Mouse (Mus musculus): ENCODE measurements around the gene Rnf220. TPM values are rescaled to one million over a fixed set of nuclear protein-coding genes. Genes with fewer than 3 reads are reported as not detected.
A peak's percentile ranks its signal among the peaks of the same experiment; 100 is the strongest.

The Rnf220 gene
- total RNA-seq, 2 experiments from 2014 or later, result 184 to 189 TPM

DNA sequence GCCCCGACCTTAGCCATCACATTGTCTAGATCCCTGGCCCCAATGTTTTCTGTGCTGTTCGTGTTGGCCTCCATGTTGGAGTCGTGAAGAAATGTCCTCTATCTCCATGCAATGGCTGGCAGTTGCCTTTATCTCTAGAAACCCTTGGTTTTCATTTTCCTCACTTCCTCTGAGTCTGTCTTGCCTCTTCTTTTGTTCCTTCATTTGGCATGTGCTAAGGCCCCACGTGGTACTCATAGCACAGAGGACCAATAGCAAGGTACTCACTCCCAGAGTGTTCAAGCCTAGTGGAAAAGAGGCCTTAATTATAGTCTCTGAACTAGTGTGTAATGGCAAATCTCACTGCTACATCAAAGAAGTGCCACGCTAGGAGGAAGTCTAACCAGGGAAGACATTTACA, 88.9 kb downstream of the Rnf220 start:
- Histone ChIP-seq H3K27ac (peak overlapping the region; percentile 1; the same call in 1 of the 2 replicates), H3K4me3 (no peak overlapping the region)
- TF ChIP-seq CTCF (conservative IDR thresholded peaks at IDR 0.05), result no peak
- DNase-seq (ENCODE audit: low spot score in 2 of 2), result no peak

DNA sequence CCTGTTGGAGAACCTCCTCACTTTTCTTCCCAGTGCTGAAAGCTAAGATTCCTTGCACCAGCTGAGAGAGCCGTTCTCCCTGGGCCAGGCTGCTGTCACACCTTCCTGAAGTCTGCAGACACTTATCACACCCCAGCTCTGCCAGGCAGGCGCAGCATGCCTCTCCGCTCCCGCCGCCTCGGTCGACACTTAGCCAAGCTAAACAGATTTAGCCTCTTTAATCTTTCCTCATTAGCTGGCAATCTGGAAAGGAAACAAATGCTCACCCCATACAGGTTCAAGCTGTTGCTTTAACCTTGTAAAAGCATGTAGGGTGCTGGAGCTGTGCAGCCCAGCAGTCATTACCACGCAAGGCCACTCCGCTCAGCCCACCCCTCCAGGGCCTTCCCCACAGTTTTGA, 90.9 kb downstream of the Rnf220 start:
- TF ChIP-seq CTCF (conservative IDR thresholded peaks at IDR 0.05), result no peak
- DNase-seq (ENCODE audit: low spot score in 2 of 2), result no peak
- peak overlapping the region; percentile 24; the same call in 1 of the 2 replicates for H3K27ac ChIP-seq
- no peak overlapping the region for H3K4me3 ChIP-seq

DNA sequence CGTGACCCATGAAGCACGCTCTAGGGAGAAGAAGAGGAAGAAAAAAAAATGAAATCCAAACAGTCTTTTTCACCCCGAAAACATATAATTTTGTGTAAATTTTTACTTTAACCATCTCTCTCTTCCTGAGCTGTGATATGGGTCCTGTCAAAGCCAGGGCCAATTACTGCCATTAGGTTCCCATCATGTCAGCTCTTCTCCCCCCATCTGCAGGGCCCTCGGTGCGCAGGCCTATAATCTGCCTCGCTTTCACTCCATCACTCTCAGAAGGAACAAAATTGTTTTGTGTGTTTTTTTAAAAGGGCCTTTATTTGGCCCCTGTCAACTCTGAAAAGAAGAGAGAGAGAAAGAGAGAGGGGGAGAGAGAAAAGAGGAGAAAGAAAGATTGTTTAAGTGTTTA, 91.6 kb downstream of the Rnf220 start:
- Histone ChIP-seq H3K27ac (no peak overlapping the region; the same call in 1 of the 2 replicates), H3K4me3 (no peak overlapping the region)
- TF ChIP-seq CTCF (conservative IDR thresholded peaks at IDR 0.05), result no peak
- no peak for DNase-seq (ENCODE audit: low spot score in 2 of 2)

DNA sequence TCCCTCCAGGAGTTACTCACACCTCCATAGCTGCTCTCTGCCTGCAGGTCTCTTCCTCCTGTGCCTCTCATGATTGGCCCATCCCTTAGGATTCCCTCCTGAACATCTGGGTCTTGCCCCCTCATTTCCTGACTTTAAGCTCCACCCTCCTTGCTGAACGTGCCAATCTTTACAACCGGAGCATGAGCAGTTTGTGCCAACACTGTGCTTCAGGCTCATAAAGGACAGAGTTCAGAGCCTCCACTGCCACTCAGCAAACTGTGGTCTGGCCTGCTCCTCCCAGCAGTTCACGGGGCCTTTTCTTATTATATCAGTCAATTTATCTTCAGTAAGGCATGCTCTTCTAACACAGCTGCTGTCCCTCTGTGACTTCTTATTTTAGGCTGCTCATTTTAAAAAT, 93.4 kb downstream of the Rnf220 start:
- Histone ChIP-seq H3K27ac (no peak overlapping the region), H3K4me3 (no peak overlapping the region)
- DNase-seq (ENCODE audit: low spot score in 2 of 2), result no peak
- no peak for TF ChIP-seq CTCF (conservative IDR thresholded peaks at IDR 0.05)

DNA sequence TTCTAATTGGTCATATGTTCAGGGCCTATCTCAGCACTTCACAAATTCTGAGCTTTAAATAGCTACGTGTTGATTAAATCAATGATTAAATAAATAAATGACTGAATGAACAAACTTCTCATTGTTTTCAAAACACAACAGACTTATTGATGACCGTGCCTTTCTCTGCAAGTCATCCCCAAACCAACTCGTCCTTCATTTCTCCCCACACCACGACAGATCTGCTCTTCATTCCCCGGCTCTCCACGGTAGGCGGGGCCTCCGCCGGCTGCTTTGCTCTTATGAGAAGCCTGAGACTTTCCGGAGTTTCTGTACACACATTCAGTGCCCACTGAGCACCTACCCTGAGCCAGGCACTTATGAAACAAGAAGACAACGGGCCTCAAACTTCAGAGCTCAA, 99.7 kb downstream of the Rnf220 start:
- TF ChIP-seq CTCF (conservative IDR thresholded peaks at IDR 0.05), result no peak
- Histone ChIP-seq H3K4me3 (no peak overlapping the region), H3K27ac (peak overlapping the region; percentile 73)
- DNase-seq (ENCODE audit: low spot score in 2 of 2), result no peak

DNA sequence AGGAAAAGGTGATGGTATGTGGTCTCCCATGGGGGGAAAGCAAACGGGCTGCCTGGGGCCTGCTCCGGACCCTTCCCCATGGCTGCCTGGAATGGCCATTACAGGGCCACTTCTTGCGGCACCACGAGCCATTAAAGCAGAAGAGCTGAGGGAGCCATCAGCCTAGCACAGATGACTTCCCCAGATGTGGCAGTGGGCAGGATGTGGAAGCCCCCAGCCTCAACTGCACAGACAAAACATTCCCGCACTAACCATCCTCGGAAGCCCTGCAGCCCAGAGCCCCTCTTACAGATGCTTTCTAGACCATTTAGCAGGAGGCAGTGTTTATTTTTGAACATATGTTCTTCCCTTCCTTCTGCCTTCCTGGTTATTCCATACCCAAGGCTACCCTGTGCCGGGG, 103.8 kb downstream of the Rnf220 start:
- TF ChIP-seq CTCF (conservative IDR thresholded peaks at IDR 0.05), result no peak
- no peak for DNase-seq (ENCODE audit: low spot score in 2 of 2)
- Histone ChIP-seq H3K4me3 (no peak overlapping the region), H3K27ac (peak overlapping the region; percentile 48)

DNA sequence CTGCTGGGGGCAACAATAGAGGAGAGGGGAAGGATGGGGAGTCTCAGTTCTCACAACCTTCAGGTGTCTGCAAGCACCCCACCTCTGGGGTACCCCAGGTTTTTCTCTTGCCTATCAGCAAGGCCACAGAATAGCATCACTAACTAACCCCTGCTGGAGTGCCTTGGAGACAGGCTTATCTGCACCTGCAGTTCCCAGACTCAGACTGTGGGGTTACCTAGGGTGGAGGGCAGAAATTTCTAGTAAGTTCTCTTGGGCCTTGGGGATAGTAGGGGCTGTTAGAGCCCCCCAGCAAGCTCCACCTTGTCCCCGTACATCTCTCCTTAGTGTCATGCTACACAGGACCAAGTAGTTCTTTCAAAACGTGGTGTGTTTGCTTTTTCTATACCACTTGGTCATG, 104.5 kb downstream of the Rnf220 start:
- H3K27ac ChIP-seq, result peak overlapping the region; percentile 53; the same call in 1 of the 2 replicates
- TF ChIP-seq CTCF (conservative IDR thresholded peaks at IDR 0.05), result no peak
- H3K4me3 ChIP-seq, result no peak overlapping the region
- DNase-seq (ENCODE audit: low spot score in 2 of 2), result no peak

DNA sequence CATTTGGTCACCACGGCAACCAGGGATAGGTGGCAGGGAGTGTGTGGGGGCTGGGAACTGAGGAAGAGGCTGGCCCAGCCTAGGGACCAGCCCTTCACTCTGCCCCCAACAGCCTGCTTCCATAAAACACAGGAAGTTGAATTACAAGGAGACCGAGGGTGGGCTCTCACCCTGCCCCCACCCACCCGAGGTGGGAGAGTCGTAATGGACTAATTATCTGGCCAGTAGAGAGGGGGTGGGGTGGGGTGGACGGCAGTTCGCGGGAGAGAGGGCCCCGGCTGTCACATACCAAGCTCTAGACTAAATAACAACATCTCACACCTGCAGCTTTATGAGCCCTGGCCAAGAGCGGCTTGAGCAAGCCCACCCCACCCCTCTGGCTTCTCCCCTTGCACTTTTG, 104.9 kb downstream of the Rnf220 start:
- no peak overlapping the region for H3K4me3 ChIP-seq
- DNase-seq (ENCODE audit: low spot score in 2 of 2), result no peak
- TF ChIP-seq CTCF (conservative IDR thresholded peaks at IDR 0.05), result no peak
- H3K27ac ChIP-seq, result peak overlapping the region; percentile 53; the same call in 1 of the 2 replicates

DNA sequence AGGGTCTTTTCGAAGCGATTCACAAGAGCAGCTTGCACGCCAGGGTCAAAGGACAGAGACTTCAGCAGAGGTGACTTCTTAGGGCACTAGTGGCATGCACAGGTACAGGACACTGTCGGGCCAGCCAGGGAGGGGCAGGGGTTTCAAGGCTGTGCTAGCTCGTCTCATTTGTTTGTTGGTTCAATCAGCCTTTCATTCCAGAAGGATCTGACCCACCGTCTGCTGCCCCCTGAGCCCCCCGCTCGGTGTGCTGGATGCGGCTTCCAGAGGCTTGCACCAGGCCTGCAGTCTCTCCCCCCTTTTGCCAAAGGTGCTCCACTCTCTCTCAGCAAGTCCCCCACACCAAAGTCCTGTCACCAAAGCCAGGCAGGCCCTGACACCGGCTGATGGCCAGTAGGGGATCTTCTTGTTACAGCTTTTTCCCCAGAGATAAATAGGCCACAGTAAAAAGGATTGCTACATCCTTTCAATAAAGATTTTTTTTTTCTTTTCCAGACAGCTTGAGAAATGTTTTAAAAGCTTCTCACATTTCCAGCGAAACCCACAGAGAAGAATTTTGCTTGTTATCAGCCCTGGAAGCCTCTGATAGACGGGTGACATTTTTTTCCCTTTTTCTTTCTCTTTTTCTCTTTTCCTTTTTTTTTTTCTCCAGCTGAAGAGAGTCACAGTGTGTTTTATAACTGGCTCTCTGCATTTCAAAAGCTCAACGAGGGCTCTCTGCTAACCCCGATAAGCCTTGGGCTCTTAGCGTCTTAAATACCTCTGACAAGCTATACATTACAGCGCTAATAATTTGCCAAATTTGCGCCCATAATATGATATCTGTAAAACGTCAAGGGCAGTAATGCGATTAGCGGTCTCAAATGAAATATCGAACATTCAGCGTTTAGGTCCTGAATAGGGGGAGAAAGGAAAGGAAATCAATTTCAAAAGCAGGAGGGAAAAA, 105.7 kb downstream of the Rnf220 start:
- peak overlapping the region; percentile 53; the same call in 1 of the 2 replicates for H3K27ac ChIP-seq
- no peak for DNase-seq (ENCODE audit: low spot score in 2 of 2)
- no peak overlapping the region for H3K4me3 ChIP-seq
- no peak; the same call in 1 of the 2 replicates for TF ChIP-seq CTCF (conservative IDR thresholded peaks at IDR 0.05)

- Histone ChIP-seq H3K27ac (no peak overlapping the region), H3K4me3 (no peak overlapping the region)
- no peak for DNase-seq (ENCODE audit: low spot score in 2 of 2)
- peak; percentile 41 for TF ChIP-seq CTCF (conservative IDR thresholded peaks at IDR 0.05)
Measured at GRCm38 (mm10) chr4:117389264-117390054, 107.4 kb downstream of the Rnf220 start.

- no peak for DNase-seq (ENCODE audit: low spot score in 2 of 2)
- Histone ChIP-seq H3K27ac (no peak overlapping the region), H3K4me3 (no peak overlapping the region)
- TF ChIP-seq CTCF (conservative IDR thresholded peaks at IDR 0.05), result no peak
Measured at GRCm38 (mm10) chr4:117385247-117385646, 111.6 kb downstream of the Rnf220 start.

- no peak overlapping the region for H3K27ac ChIP-seq
- DNase-seq (ENCODE audit: low spot score in 2 of 2), result no peak
- no peak for TF ChIP-seq CTCF (conservative IDR thresholded peaks at IDR 0.05)
- no peak overlapping the region for H3K4me3 ChIP-seq
Measured at GRCm38 (mm10) chr4:117381846-117382245, 115.0 kb downstream of the Rnf220 start.

DNA sequence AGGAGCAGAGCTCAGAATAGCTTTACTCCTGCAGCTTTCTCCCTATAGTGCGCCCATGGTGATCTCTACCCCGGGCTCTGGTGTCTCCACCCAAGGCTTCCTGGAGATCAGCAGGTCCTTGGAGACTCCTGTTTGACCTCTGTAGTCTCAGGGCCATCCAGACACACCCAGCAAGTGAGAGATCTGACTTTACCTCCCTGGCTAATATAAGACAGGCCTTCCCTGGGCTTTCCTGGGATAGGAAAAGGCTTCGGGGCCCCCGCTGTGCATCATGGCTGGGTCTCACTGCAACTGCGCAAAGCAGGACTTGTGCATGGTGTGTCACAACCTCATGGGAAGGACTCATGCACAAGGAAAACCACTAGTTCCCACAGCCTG, 116.3 kb downstream of the Rnf220 start:
- Histone ChIP-seq H3K4me3 (no peak overlapping the region), H3K27ac (no peak overlapping the region)
- DNase-seq (ENCODE audit: low spot score in 2 of 2), result no peak
- no peak for TF ChIP-seq CTCF (conservative IDR thresholded peaks at IDR 0.05)

Data from layer of hippocampus, adult 2 months (tissue).